Mouse (Mus musculus): ENCODE data around the gene Lce3d. TPM values are rescaled to one million over a fixed set of nuclear protein-coding genes. Genes with fewer than 3 reads are reported as not detected.

The Lce3d gene
- total and polyA plus RNA-seq, 3 experiments = not detected

DNA sequence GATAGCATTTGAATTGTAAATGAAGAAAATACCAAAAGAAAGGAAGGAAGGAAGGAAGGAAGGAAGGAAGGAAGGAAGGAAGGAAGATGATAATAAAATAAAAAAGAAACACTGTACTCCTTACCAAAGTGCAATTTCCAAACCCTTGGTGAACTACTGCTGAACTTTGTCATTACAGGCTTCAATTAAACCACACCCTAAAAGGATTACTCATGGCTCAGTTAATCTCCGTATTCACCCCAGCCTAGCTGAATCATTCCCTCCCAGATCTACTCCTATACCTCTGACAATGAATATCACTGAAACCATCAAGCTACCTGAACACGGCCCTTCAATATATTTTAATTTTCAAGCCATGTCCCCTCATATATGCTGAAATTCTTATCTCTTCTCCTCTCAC is 21.3 kb downstream of the Lce3d start:
- H3K36me3 ChIP-seq (ENCODE audit: control insufficient read depth in 1 of 2, insufficient read depth in 2 of 2, low read length in 2 of 2) = no peaks in the 10 kb centered on the region
- no peaks in the 10 kb centered on the region for H3K4me1 ChIP-seq (ENCODE audit: control insufficient read depth in 1 of 2, insufficient read depth in 2 of 2, low read length in 2 of 2)
- DNase-seq (ENCODE audit: low read depth, low spot score) = no peak
- H3K27me3 ChIP-seq (ENCODE audit: control insufficient read depth in 1 of 2, insufficient read depth in 2 of 2, low read length in 2 of 2) = no peaks in the 10 kb centered on the region
- no peak overlapping the region for H3K4me3 ChIP-seq (ENCODE audit: control insufficient read depth in 1 of 2, insufficient read depth in 1 of 2, low read depth in 2 of 2, low read length in 2 of 2)
- H3K79me2 ChIP-seq (ENCODE audit: control insufficient read depth, insufficient read depth, low read length, poor library complexity) = no peaks in the 10 kb centered on the region
- TF ChIP-seq ZNF384 (IDR thresholded peaks at IDR 0.05; ENCODE audit: low read depth, low read length) (no peak), TCF12 (IDR thresholded peaks at IDR 0.05; ENCODE audit: low read depth, low read length) (no peak), E2F4 (IDR thresholded peaks at IDR 0.05; ENCODE audit: borderline replicate concordance, low read depth, low read length) (no peak), CHD2 (IDR thresholded peaks at IDR 0.05; ENCODE audit: low read length) (no peak), GATA1 (IDR thresholded peaks at IDR 0.05; ENCODE audit: low read depth, low read length) (no peak), GABPA (IDR thresholded peaks at IDR 0.05; ENCODE audit: low read depth, low read length) (no peak), MAZ (IDR thresholded peaks at IDR 0.05; ENCODE audit: low read depth, low read length) (no peak), RCOR1 (IDR thresholded peaks at IDR 0.05; ENCODE audit: low read depth, low read length) (no peak), NRF1 (IDR thresholded peaks at IDR 0.05; ENCODE audit: insufficient read depth, low read depth, low read length, poor library complexity, severe bottlenecking) (no peak), BHLHE40 (IDR thresholded peaks at IDR 0.05; ENCODE audit: borderline replicate concordance, low read depth, low read length) (no peak), ZC3H11A (IDR thresholded peaks at IDR 0.05; ENCODE audit: low read depth, low read length) (no peak), SMC3 (IDR thresholded peaks at IDR 0.05; ENCODE audit: low read depth, low read length) (no peak), POLR2AphosphoS5 (IDR thresholded peaks at IDR 0.05; ENCODE audit: borderline replicate concordance, low read depth, low read length) (no peak), USF2 (IDR thresholded peaks at IDR 0.05; ENCODE audit: borderline replicate concordance in 1 of 2, insufficient read depth in 1 of 2, low read depth in 1 of 2, low read length in 2 of 2) (no peak), MAFK (IDR thresholded peaks at IDR 0.05; ENCODE audit: borderline replicate concordance, low read depth, low read length) (no peak), POLR2A (IDR thresholded peaks at IDR 0.05; ENCODE audit: control insufficient read depth in 1 of 2, insufficient read depth in 1 of 2, low read depth in 1 of 2, low read length in 2 of 2, poor library complexity in 1 of 2) (no peak), MXI1 (IDR thresholded peaks at IDR 0.05; ENCODE audit: low read depth, low read length) (no peak), KAT2A (conservative IDR thresholded peaks at IDR 0.05; ENCODE audit: low read depth, low read length) (no peak), MEF2A (IDR thresholded peaks at IDR 0.05; ENCODE audit: extremely low read depth, insufficient replicate concordance, low read depth, low read length, poor library complexity, severe bottlenecking) (no peak)
- H3K9me3 ChIP-seq (replicated peaks; ENCODE audit: insufficient read depth, low read length) = no peaks in the 10 kb centered on the region
- no peak overlapping the region for H3K9ac ChIP-seq (ENCODE audit: control insufficient read depth, low read depth, low read length, poor library complexity, severe bottlenecking)
- H3K27ac ChIP-seq (ENCODE audit: control insufficient read depth, low read depth, low read length) = no peak overlapping the region

GRCm38 (mm10) chr3:92991926-92992325 is 34.7 kb downstream of the Lce3d start, which contains the start of gene Lce3f:
Gene Lce3f (plus strand): TSS chr3:92992226.
- Histone ChIP-seq H3K79me2 (ENCODE audit: control insufficient read depth, insufficient read depth, low read length, poor library complexity) (no peaks in the 10 kb centered on the region), H3K4me1 (ENCODE audit: control insufficient read depth in 1 of 2, insufficient read depth in 2 of 2, low read length in 2 of 2) (no peaks in the 10 kb centered on the region), H3K4me3 (ENCODE audit: control insufficient read depth in 1 of 2, insufficient read depth in 1 of 2, low read depth in 2 of 2, low read length in 2 of 2) (no peak within 1 kb of the TSS), H3K9ac (ENCODE audit: control insufficient read depth, low read depth, low read length, poor library complexity, severe bottlenecking) (no peak within 1 kb of the TSS), H3K36me3 (ENCODE audit: control insufficient read depth in 1 of 2, insufficient read depth in 2 of 2, low read length in 2 of 2) (no peaks in the 10 kb centered on the region), H3K27me3 (ENCODE audit: control insufficient read depth in 1 of 2, insufficient read depth in 2 of 2, low read length in 2 of 2) (no peaks in the 10 kb centered on the region), H3K27ac (ENCODE audit: control insufficient read depth, low read depth, low read length) (no peak within 1 kb of the TSS), H3K9me3 (replicated peaks; ENCODE audit: insufficient read depth, low read length) (no peaks in the 10 kb centered on the region)
- TF ChIP-seq SMC3 (IDR thresholded peaks at IDR 0.05; ENCODE audit: low read depth, low read length) (no peak), SIN3A (IDR thresholded peaks at IDR 0.05; ENCODE audit: low read length) (no peak), USF2 (IDR thresholded peaks at IDR 0.05; ENCODE audit: borderline replicate concordance in 1 of 2, insufficient read depth in 1 of 2, low read depth in 1 of 2, low read length in 2 of 2) (no peak), EP300 (IDR thresholded peaks at IDR 0.05; ENCODE audit: low read depth in 1 of 2, low read length in 2 of 2) (no peak), KAT2A (conservative IDR thresholded peaks at IDR 0.05; ENCODE audit: low read depth, low read length) (no peak), MAZ (IDR thresholded peaks at IDR 0.05; ENCODE audit: low read depth, low read length) (no peak), NELFE (IDR thresholded peaks at IDR 0.05; ENCODE audit: low read depth, low read length) (no peak), POLR2AphosphoS5 (IDR thresholded peaks at IDR 0.05; ENCODE audit: borderline replicate concordance, low read depth, low read length) (no peak), TBP (IDR thresholded peaks at IDR 0.05; ENCODE audit: low read depth, low read length) (no peak), UBTF (IDR thresholded peaks at IDR 0.05; ENCODE audit: borderline replicate concordance, insufficient read depth, low read depth, low read length) (no peak), TCF12 (IDR thresholded peaks at IDR 0.05; ENCODE audit: low read depth, low read length) (no peak), CTCF (IDR thresholded peaks at IDR 0.05 in 2 of 3, conservative IDR thresholded peaks at IDR 0.05 in 1 of 3; ENCODE audit: control insufficient read depth in 1 of 3, insufficient read depth in 1 of 3, low read depth in 2 of 3, low read length in 3 of 3, poor library complexity in 1 of 3, severe bottlenecking in 1 of 3) (no peak), RCOR1 (IDR thresholded peaks at IDR 0.05; ENCODE audit: low read depth, low read length) (no peak), NRF1 (IDR thresholded peaks at IDR 0.05; ENCODE audit: insufficient read depth, low read depth, low read length, poor library complexity, severe bottlenecking) (no peak), ETS1 (IDR thresholded peaks at IDR 0.05; ENCODE audit: low read depth, low read length) (no peak), MXI1 (IDR thresholded peaks at IDR 0.05; ENCODE audit: low read depth, low read length) (no peak)
- no peak for DNase-seq (ENCODE audit: low read depth, low spot score)
